Mouse (Mus musculus) cerebellum, adult 2 months (tissue): Measurements from ENCODE around the gene Dnm3.

Experiments
- CTCF ChIP-seq: fragments of 200-500 bp; IDR thresholded peaks from 2 replicates; pipeline ENCODE4 v1.5.1; 2011; ENCODE audit warnings: low read depth, mild to moderate bottlenecking, control low read depth, low read length, moderate library complexity, borderline replicate concordance; ENCODE audit not compliant: insufficient read depth
- POLR2A ChIP-seq: fragments of 200-500 bp; IDR thresholded peaks from 2 replicates; pipeline ENCODE4 v1.6.1; 2011; ENCODE audit warnings: low read length, control low read depth, borderline replicate concordance; ENCODE audit not compliant: insufficient read depth

DNA sequence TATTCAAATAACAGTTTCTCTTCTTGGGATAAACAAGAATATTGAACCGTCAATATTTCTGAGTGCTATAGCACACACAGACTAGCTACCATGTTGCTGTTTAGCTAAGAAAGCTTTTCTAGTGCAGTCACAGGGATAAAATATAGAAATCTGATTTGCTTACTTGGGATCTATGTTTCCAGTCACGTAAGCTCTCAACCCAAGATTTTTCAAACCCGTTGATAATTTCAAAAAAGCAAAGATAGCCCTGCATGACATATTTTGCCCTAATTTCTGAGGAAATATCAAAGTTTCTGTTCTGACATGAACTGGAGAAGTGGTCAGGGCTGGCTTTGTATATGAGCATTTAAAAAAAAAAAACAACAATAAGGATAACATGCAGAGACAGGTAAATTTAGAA, 253.8 kb downstream of the Dnm3 start:
- TF ChIP-seq CTCF, result no peak
- TF ChIP-seq POLR2A, result no peak
